Mouse (Mus musculus) kidney, adult 2 months (tissue): Measurements from ENCODE around the gene Tmco5.

ENCODE experiments used
- CTCF ChIP-seq: fragments of 200-500 bp; conservative IDR thresholded peaks from 2 replicates; pipeline ENCODE4 v1.5.1; 2011; ENCODE audit warnings: low read depth, mild to moderate bottlenecking, control low read depth, low read length, moderate library complexity, mixed read lengths; ENCODE audit not compliant: insufficient read depth, insufficient read length
- POLR2A ChIP-seq: fragments of 200-500 bp; IDR thresholded peaks from one replicate; pipeline ENCODE4 v1.6.1; 2011; ENCODE audit warnings: low read depth, low read length, control low read depth

GRCm38 (mm10) chr2:116941816-116942215, 63.3 kb downstream of the Tmco5 start:
- TF ChIP-seq CTCF (no peak), POLR2A (no peak)
